Mouse (Mus musculus): ENCODE results near the gene Snd1.
A peak's percentile ranks its signal among the peaks of the same experiment; 100 is the strongest.

Gene Snd1

DNA sequence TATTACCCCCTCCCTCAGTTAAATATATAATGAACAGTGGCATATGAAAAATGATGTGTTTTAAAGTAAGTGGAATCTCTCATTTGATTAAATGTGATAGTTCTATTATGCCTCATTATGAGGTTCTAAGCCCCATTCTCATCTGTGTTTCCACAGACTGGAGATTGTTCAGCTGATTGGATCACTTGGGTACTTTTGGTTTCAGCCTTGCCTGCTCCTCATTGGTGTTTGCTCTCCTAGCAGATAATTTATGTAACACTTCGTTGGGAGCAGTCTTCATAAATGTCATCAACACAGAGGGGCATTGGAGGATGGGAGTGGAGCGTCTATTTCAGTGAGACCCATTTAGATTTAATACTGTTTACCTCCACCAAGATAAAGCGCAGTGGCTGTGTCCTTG is 118.8 kb downstream of the Snd1 start:
- no peak for DNase-seq (ENCODE audit: low read depth, low spot score)

DNA sequence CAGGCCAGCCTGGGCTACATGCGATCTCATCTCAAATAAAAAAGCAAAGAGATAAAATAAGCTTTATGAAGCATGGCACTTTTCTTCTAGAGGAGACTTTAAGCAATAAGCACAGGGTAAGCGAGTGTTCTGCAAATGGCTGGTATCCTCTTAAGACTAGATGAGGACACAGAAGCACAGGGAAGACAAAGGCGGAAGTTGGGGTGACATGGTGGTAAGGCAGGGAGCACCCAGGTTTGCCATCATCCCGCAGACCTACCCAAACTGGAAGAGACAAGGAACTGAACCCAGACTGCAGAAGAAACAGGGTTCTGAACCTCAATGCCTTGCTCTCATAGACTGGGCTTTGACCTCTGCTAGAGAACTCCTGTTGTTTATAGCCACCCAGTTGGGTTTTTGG is 119.8 kb downstream of the Snd1 start:
- no peak for DNase-seq (ENCODE audit: low read depth, low spot score)

GRCm38 (mm10) chr6:28595231-28595630 is 120.3 kb downstream of the Snd1 start:
- no peak for DNase-seq (ENCODE audit: low read depth, low spot score)

DNA sequence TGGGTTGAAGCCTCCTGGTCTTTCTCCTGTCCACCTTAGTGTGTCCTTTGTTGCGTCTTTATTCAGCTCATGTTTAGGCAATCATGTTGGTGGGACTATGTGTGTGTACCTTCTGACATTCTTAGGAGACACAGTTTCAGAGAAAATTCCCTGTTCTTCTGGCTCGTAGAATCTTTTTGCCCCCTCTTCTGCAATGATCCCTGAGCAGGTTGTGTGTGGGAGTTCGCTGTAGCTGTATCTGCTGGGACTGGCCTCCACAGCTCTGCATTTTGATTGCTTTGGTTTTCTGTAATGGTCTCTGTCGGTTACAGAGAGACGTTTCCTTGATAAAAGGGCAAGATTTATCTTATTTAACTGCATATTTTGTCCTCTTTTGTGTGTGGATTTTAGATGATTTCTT is 122.3 kb downstream of the Snd1 start:
- no peak for DNase-seq (ENCODE audit: low read depth, low spot score)

GRCm38 (mm10) chr6:28599120-28599519 is 124.2 kb downstream of the Snd1 start:
- DNase-seq (ENCODE audit: low read depth, low spot score) = no peak

DNA sequence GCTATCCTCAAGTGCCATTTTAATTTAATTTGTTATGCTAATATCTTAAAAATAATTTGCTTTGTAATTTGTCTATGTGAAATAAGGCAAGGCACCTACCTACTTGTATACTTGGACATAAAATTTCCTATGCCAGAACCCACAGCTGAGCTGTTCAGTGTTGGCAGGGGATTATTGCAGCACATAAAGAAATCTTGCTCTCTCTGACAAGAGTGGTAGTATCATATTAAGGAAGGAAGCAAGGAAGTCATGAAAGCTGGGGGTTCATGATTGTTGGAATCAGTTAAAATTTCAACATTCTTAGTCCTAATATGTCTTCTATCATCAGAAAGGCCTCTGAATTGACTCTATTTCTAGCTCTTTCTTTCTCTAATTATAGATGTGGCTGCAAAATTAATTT is 125.5 kb downstream of the Snd1 start:
- DNase-seq (ENCODE audit: low read depth, low spot score) = no peak

DNA sequence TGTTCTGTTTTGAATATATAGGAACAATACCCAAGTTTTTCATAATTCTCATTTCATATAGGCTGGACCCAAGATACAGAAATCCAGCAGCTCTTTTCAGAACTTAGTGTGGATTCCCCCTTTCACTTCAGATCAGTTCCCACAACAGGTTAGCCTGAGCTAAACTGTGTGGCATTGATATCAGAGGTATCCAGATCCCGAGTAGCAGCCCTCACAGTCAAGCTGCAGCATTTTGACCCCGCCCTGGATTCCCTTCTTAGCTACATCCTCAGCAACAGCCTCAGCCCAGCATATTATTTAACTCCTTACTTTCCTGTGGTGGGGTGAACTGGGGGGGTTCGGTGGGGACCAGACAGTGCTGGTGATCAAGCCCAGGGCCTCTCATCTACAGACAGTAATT is 128.5 kb downstream of the Snd1 start:
- DNase-seq (ENCODE audit: low read depth, low spot score) = no peak

GRCm38 (mm10) chr6:28603823-28604222 is 128.9 kb downstream of the Snd1 start:
- no peak for DNase-seq (ENCODE audit: low read depth, low spot score)

GRCm38 (mm10) chr6:28609291-28609690 is 134.4 kb downstream of the Snd1 start:
- DNase-seq (ENCODE audit: low read depth, low spot score) = no peak

DNA sequence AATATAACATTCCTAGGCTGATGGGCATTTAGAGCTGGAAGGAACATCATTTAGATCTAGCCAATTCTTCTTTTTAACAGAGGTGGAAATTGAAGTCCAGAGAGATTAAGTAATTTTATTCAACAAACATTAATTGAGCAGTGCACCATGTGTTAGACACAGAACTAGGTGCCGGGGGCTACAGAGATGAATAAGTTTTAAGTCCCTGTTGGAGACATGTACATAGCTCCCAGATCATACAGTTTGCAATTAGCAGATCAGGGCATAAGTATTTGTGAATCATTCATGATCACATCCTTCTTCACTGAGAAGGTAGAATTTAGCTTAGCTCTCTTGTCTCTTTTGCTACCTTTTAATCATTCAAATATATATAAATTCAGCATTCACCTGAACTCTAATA is 135.2 kb downstream of the Snd1 start:
- no peak for DNase-seq (ENCODE audit: low read depth, low spot score)

- DNase-seq (ENCODE audit: low read depth, low spot score) = no peak
Observed at GRCm38 (mm10) chr6:28613441-28613840, 138.5 kb downstream of the Snd1 start.

GRCm38 (mm10) chr6:28614856-28615255 is 139.9 kb downstream of the Snd1 start:
- DNase-seq (ENCODE audit: low read depth, low spot score) = peak; percentile 32

GRCm38 (mm10) chr6:28615408-28615807 is 140.5 kb downstream of the Snd1 start:
- DNase-seq (ENCODE audit: low read depth, low spot score) = no peak

- no peak for DNase-seq (ENCODE audit: low read depth, low spot score)
Observed at GRCm38 (mm10) chr6:28615966-28616365, 141.0 kb downstream of the Snd1 start.

GRCm38 (mm10) chr6:28618299-28618698 is 143.4 kb downstream of the Snd1 start:
- DNase-seq (ENCODE audit: low read depth, low spot score) = no peak

DNA sequence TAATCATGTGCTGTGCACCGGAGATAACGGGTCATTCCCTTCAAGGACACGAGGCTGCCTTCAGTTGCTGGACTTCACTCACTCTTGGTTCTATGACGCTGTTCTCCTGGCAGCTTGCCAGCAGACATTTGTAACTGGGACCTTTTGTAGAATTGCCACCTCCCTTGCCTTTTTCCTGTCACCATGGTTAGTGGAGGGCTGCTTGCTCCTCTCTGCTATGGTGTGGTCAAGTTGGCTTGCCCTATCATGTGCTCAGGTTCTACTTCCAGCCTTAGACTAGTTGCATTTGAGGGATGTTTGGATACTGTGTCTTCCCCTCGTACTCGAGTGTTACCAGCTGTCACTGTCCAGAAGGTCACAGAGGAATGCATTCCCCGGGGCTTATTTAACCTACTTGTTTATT is 143.8 kb downstream of the Snd1 start:
- peak; percentile 54 for DNase-seq (ENCODE audit: low read depth, low spot score)

DNA sequence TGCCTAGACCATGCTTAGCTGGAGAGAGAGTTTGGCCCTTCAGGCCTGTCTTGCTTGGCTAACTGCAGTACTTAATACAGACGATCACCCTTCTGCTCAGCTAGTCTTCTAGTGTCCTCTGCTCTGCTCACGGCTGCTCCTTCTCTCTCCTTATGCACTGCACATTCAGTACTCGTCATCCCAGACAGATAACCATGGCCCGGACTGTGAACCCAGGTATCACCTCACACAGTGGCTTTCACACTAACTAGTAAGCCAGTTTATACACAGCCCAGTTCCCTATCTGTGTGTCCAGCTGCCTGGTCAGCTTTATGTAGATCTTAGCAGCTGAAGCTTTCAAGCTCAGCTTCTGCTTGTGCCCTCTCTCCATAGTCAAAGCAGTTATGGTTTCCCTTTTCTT is 146.5 kb downstream of the Snd1 start:
- no peak for DNase-seq (ENCODE audit: low read depth, low spot score)

GRCm38 (mm10) chr6:28621961-28622360 is 147.0 kb downstream of the Snd1 start:
- no peak for DNase-seq (ENCODE audit: low read depth, low spot score)

- DNase-seq (ENCODE audit: low read depth, low spot score) = peak; percentile 30
Observed at GRCm38 (mm10) chr6:28622522-28622921, 147.6 kb downstream of the Snd1 start.

DNA sequence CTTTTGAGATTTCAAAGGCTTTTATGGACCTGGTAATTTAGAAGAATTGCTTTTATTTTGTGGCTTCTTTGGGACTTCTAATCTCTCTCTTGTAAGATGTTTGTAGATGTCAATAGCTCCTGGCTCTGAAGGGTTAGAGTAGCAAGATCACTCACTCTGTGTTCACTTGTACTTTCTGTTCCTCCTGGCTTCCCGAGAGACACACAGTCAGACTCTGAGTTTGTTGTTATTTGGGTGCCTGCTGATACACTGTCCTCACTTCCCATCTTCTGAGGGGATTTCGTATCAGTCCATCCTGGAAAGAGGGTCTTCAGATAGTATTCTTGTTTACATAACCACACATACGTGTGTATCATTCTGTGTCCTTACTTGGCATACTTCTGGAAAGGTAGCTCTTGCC is 148.0 kb downstream of the Snd1 start:
- no peak for DNase-seq (ENCODE audit: low read depth, low spot score)

DNA sequence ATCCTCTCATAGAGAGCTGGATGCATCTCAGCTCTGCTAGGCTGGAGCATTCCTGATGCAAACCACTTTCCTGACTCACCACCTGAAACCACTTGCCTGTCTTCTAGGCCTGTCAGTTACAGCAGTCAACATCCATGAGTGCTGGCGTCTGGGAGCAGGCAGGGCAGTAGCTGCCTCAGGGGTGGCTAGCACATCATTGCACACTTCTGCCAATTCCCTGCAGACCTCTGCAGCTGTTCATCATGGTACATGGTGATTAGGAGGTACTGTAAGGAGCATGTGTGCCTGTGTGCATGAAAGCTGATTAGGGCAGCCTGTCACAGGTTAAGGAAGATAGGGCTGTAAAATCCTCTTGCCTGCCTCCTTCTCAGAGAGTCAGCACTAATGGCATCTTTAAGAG is 153.5 kb downstream of the Snd1 start:
- DNase-seq (ENCODE audit: low read depth, low spot score) = no peak

GRCm38 (mm10) chr6:28629866-28630265 is 154.9 kb downstream of the Snd1 start:
- DNase-seq (ENCODE audit: low read depth, low spot score) = no peak

- DNase-seq (ENCODE audit: low read depth, low spot score) = no peak
Observed at GRCm38 (mm10) chr6:28630926-28631325, 156.0 kb downstream of the Snd1 start.

DNA sequence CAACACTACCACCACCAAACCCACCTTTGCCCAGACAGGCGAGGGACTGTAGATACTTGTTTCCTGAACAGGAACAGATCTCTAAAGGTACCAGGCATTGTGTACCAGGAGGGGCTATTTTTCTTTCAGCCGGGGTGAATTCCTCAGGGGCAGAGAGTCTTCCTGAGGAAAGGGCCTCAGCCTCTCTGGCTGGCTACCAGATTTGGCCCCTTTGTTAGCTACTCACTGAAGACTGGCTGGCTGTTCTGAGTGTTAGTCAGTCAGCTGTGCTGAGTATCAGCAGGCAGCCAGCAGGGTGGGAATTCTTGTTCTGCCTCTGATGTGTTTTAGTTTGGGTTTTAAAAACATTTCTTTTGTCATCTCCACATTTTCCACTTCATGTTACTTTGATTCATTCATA is 158.2 kb downstream of the Snd1 start:
- DNase-seq (ENCODE audit: low read depth, low spot score) = no peak

GRCm38 (mm10) chr6:28633656-28634055 is 158.7 kb downstream of the Snd1 start:
- DNase-seq (ENCODE audit: low read depth, low spot score) = no peak
